Mouse (Mus musculus) neural tube, embryonic 13.5 days (tissue): ENCODE measurements around the gene BC030867. TPM values are rescaled to one million over a fixed set of nuclear protein-coding genes. Genes with fewer than 3 reads are reported as not detected.

ENCODE experiments used
- ATAC-seq: fragments of 200-750 bp; cut with Nextera tagmentation; 2 replicates; pipeline ENCODE4 v1.8.0; 2017; ENCODE audit warnings: low read depth, mild to moderate bottlenecking, moderate TSS enrichment, moderate library complexity
- H3K27ac ChIP-seq: fragments of 300-500 bp; sonication (generic); replicated peaks from 2 replicates; pipeline ENCODE4 v1.5.1; 2015; ENCODE audit warnings: moderate library complexity, mild to moderate bottlenecking, inconsistent platforms
- H3K27me3 ChIP-seq: fragments of 300-500 bp; sonication (generic); 2 replicates; pipeline ENCODE4 v1.6.1; 2015; ENCODE audit warnings: mild to moderate bottlenecking, inconsistent platforms
- H3K36me3 ChIP-seq: fragments of 300-500 bp; sonication (generic); 2 replicates; pipeline ENCODE4 v1.6.1; 2015; ENCODE audit warnings: mild to moderate bottlenecking, inconsistent platforms
- H3K4me1 ChIP-seq: fragments of 300-500 bp; sonication (generic); replicated peaks from 2 replicates; pipeline ENCODE4 v1.6.1; 2015; ENCODE audit warnings: inconsistent platforms
- H3K4me2 ChIP-seq: fragments of 300-500 bp; sonication (generic); 2 replicates; pipeline ENCODE4 v1.6.1; 2015; ENCODE audit warnings: inconsistent platforms, mild to moderate bottlenecking, moderate library complexity
- H3K4me3 ChIP-seq: fragments of 300-500 bp; sonication (generic); 2 replicates; pipeline ENCODE4 v1.5.1; 2015; ENCODE audit warnings: mild to moderate bottlenecking, inconsistent platforms
- H3K9ac ChIP-seq: fragments of 300-500 bp; sonication (generic); 2 replicates; pipeline ENCODE4 v1.6.1; 2015; ENCODE audit warnings: moderate library complexity, mild to moderate bottlenecking, inconsistent platforms
- H3K9me3 ChIP-seq: fragments of 300-500 bp; sonication (generic); 2 replicates; pipeline ENCODE4 v1.6.1; 2016; ENCODE audit warnings: inconsistent platforms
- WGBS: fragments of 180-500 bp; shearing (Covaris S2); methylation state at CpG from one replicate; pipeline ENCODE4 v1.1.7; 2015; 5-methylcytosine and 5-hydroxymethylcytosine counted together
- microRNA-seq: library from miRNA; unstranded; fragments of <30 nt; microRNA quantifications from one replicate; pipeline ENCODE4, GENCODE M21; 2016
- polyA plus RNA-seq: library from polyadenylated mRNA; unstranded; fragments of >200 nt; fragmentation: Nextera tagmentation; extraction: Ambion mirVana; gene quantifications from 2 replicates; pipeline ENCODE4 v1.2.1, GENCODE M21; 2015

Gene BC030867
- polyA plus RNA-seq, 1 experiment from 2014 or later, result 1.9 TPM

DNA sequence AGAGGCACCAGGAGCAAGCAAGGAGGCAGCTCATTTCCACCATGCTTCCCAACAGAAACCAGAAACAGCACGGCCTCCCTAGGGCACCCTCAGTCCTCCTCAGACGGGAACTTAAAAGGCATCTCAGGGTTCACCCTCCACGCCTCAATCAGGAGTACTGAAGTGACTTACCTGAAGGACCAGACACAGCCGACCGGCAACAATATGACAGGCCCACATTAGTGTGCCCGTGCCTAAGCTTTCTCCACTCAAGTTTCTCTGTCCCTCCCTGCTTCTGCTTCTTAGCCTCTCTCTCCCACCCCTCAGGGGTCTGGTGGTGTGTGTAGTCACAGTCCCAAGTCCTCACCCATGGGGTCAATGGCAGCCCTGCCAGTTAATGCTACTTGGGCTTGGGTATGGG is 63.9 kb downstream of the BC030867 start:
- H3K4me3 ChIP-seq, result no peak overlapping the region
- ATAC-seq, result no peak
- H3K36me3 ChIP-seq, result peaks cover 76% of the 10 kb centered on the region
- H3K9me3 ChIP-seq, result no peaks in the 10 kb centered on the region
- no peaks in the 10 kb centered on the region for H3K27me3 ChIP-seq
- no peak overlapping the region for H3K4me2 ChIP-seq
- WGBS, result 89% methylated on average over 6 of the region's 6 CpGs
- H3K9ac ChIP-seq, result 0 out of 2 replicates have a peak overlapping the region, but pooled peaks have one; percentile 8
- H3K27ac ChIP-seq, result no peak overlapping the region
- peaks cover 46% of the 10 kb centered on the region for H3K4me1 ChIP-seq

- Histone ChIP-seq H3K4me3 (no peak overlapping the region), H3K4me1 (peaks cover 39% of the 10 kb centered on the region), H3K9me3 (no peaks in the 10 kb centered on the region), H3K27ac (no peak overlapping the region), H3K36me3 (peaks cover 63% of the 10 kb centered on the region), H3K9ac (no peak overlapping the region), H3K27me3 (no peaks in the 10 kb centered on the region), H3K4me2 (no peak overlapping the region)
- WGBS, result 90% methylated on average over 12 of the region's 12 CpGs
- ATAC-seq, result no peak
Measured at GRCm38 (mm10) chr11:102314321-102314720, 65.6 kb downstream of the BC030867 start.

Small RNA genes within 50 kb of the gene (microRNA-seq; reads per million reads assigned to microRNA genes)
- gene Mir8101, result 0.44 reads per million

Other genes with a start within 250 kb of the BC030867 start
- 44.4 and 49.6 TPM in 2 replicates for gene Mpp3, start 220.4 kb upstream of the BC030867 start, polyA plus RNA-seq
- 0.45 and 0.65 TPM in 2 replicates for gene Cd300lg, start 207.4 kb upstream of the BC030867 start, polyA plus RNA-seq
- 25.8 and 26.5 TPM in 2 replicates for gene Mpp2, start 160.4 kb upstream of the BC030867 start, polyA plus RNA-seq
- gene Ppy, start 147.6 kb upstream of the BC030867 start, polyA plus RNA-seq, result not detected in 2 replicates
- gene Pyy, start 141.1 kb upstream of the BC030867 start, polyA plus RNA-seq, result not detected in 2 replicates
- gene Nags, start 103.4 kb upstream of the BC030867 start, polyA plus RNA-seq, result not detected in 2 replicates
- 32.4 and 40.4 TPM in 2 replicates for gene Tmem101, start 92.5 kb upstream of the BC030867 start, polyA plus RNA-seq
- 112 and 116 TPM in 2 replicates for gene Lsm12, start 63.6 kb upstream of the BC030867 start, polyA plus RNA-seq
- 29.1 and 31.6 TPM in 2 replicates for gene G6pc3, start 59.3 kb upstream of the BC030867 start, polyA plus RNA-seq
- gene Hdac5, start 18.7 kb upstream of the BC030867 start, polyA plus RNA-seq, result 84.4 and 88.7 TPM in 2 replicates
- not detected in 2 replicates for gene Asb16, start 19.9 kb downstream of the BC030867 start, polyA plus RNA-seq
- 79.6 and 81.4 TPM in 2 replicates for gene Tmub2, start 36.0 kb downstream of the BC030867 start, polyA plus RNA-seq
- gene Atxn7l3, start 47.7 kb downstream of the BC030867 start, polyA plus RNA-seq, result 26.7 and 30.6 TPM in 2 replicates
- gene Ubtf, start 70.9 kb downstream of the BC030867 start, polyA plus RNA-seq, result 78.2 and 83.9 TPM in 2 replicates
- 4.2 and 4.9 TPM in 2 replicates for gene Slc4a1, start 117.3 kb downstream of the BC030867 start, polyA plus RNA-seq
- 156 and 161 TPM in 2 replicates for gene Rundc3a, start 144.5 kb downstream of the BC030867 start, polyA plus RNA-seq
- 154 TPM in 2 replicates for gene Slc25a39, start 159.1 kb downstream of the BC030867 start, polyA plus RNA-seq
- 83.3 and 88.6 TPM in 2 replicates for gene Grn, start 181.4 kb downstream of the BC030867 start, polyA plus RNA-seq
- gene Fam171a2, start 198.8 kb downstream of the BC030867 start, polyA plus RNA-seq, result 20.3 and 21.6 TPM in 2 replicates
- gene Itga2b, start 221.2 kb downstream of the BC030867 start, polyA plus RNA-seq, result 5.7 and 6.2 TPM in 2 replicates